Mouse (Mus musculus) kidney, adult 2 months (tissue): ENCODE measurements around the gene Uqcrc2.

Experiments
- CTCF ChIP-seq: fragments of 200-500 bp; conservative IDR thresholded peaks from 2 replicates; pipeline ENCODE4 v1.5.1; 2011; ENCODE audit warnings: low read depth, mild to moderate bottlenecking, control low read depth, low read length, moderate library complexity, mixed read lengths; ENCODE audit not compliant: insufficient read depth, insufficient read length
- POLR2A ChIP-seq: fragments of 200-500 bp; IDR thresholded peaks from one replicate; pipeline ENCODE4 v1.6.1; 2011; ENCODE audit warnings: low read depth, low read length, control low read depth

- TF ChIP-seq CTCF = no peak
- TF ChIP-seq POLR2A = no peak
Measured at GRCm38 (mm10) chr7:120677001-120677643, 42.1 kb downstream of the Uqcrc2 start, which contains the start of gene Mosmo.
